Mouse (Mus musculus): ENCODE measurements around the gene Tent4b. TPM values are rescaled to one million over a fixed set of nuclear protein-coding genes. Genes with fewer than 3 reads are reported as not detected.

The Tent4b gene
- polyA plus RNA-seq (2012): 11.6 and 16.0 TPM in 2 replicates

DNA sequence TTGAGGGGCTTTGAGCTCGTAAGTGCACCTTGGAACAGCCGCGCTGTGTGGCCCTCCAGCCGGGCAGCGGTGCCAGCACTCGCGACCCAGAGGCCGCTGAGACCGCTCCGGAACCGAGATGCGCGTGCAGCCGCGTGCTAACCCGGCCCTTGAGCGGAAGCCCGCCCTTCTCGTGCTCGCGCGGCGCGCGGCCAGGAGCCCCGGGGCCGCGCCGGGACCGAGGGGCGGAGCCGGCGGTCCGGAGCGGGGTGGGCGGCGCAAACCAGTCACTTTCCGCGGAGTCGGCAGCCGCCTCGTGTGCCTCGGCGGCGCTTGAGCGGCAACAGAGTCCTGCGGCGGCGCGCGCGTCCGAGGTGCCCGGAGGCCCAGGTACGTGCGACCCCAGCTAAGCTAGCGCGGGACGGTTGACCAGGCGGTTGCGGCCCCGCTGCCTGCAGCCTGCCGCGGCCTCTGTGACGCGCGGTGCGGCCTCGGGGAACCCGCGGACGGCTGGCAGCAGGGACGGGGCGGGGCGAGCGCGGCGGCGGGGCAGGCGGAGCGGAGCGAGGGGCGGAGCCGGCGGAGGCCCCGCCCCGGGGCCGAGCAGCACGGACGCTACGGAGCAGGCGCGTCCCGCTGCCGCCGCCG is at the start of gene Tent4b:
Gene Tent4b (plus strand): TSS at position 269 of the 627 bp plus-strand sequence.
- TF ChIP-seq GATA1 (IDR thresholded peaks at IDR 0.05; ENCODE audit: low read length): no peak

DNA sequence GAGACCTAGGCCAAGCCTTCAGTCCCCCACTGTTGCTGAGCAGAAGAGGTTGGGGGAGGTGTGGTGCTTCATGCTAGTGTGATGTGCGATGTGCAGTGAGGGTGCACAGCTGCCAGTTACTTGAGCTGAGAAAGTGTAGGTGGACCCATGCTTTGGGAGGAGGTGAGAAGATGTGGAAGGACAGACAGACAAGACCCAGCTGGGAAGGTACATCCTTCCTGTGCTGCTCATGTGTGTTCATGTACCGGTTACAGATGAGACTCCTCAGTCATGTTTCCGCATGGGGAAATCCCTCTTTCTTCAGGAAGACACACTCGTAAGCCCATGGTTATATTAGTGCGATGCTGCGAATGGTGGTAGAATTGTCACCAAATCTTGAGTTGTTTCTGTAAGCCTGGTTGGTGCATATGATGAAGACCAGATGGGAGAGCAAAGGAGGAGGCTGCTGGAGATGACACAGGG is 48.1 kb upstream of the Tent4b start:
- no peak for TF ChIP-seq GATA1 (IDR thresholded peaks at IDR 0.05; ENCODE audit: low read length)

DNA sequence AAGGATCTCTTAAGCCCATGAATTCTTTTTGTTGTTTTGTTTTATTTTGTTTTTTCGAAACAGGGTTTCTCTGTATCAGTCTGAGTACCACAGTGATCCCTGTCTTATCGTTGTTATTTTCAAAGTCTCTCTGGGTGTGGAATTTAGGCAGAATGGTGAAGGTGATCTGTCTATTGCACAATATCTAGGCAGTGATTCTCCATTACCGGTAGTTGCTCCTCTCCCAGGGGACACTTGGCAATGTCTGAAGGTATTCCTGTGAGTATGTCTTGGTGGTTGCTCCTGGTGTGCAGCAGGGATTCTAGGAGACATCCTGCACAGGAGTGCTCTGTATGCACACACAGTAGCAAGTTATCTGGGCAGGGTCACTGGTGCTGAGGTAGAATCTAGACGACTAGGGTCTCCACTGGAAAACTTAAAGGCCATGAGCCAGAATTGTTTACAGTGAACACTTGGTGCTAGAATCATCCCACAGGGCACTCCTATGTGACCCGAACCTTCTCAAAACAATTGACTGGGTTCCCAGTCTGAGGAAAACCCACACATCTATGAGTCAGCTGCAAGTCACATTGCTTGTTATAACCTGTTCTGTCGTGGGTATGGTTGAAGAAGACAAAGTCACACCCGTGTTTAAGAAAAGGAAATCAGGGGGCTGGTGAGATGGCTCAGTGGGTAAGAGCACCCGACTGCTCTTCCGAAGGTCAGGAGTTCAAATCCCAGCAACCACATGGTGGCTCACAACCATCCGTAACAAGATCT is 38.6 kb upstream of the Tent4b start:
- no peak for TF ChIP-seq GATA1 (IDR thresholded peaks at IDR 0.05; ENCODE audit: low read length)

DNA sequence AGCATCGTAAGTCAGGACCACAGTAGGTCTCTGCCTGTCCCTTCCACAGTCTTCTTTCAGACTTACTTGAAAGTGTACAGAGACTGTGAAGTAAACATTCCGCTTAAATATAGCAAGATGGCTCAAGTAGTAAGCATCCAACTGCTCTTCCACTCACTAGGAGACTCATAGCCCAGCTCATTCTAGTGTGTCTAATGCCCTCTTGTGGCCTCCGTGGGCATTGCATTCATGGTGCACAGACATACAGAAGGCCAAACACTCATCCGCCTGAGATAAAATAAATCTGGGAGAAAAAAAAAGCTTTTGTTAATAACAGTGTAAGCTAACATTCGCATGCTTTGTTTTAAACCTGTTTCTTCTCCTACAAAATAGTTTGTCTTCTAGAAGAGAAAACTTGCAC is 37.6 kb upstream of the Tent4b start:
- TF ChIP-seq GATA1 (IDR thresholded peaks at IDR 0.05; ENCODE audit: low read length): no peak

DNA sequence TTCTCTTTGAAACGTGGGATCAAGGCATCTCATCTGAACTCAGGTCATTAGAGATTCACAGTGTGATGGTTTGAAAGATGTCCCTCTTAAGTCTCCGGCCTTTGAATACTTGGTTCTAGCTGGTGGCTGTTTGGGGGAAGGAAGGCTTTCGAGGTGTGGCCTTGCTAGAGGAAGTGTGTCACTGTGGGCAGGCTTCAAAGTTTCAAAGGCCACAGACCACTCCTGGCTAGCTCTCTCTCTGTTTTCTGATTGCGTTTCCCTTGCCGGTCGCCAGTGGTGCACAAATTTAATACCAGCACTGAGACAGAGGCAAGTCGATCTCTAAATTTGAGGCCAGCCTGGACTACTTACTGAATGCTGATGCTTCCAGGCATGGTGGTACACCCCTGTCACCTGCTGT is 23.7 kb upstream of the Tent4b start:
- no peak for TF ChIP-seq GATA1 (IDR thresholded peaks at IDR 0.05; ENCODE audit: low read length)

DNA sequence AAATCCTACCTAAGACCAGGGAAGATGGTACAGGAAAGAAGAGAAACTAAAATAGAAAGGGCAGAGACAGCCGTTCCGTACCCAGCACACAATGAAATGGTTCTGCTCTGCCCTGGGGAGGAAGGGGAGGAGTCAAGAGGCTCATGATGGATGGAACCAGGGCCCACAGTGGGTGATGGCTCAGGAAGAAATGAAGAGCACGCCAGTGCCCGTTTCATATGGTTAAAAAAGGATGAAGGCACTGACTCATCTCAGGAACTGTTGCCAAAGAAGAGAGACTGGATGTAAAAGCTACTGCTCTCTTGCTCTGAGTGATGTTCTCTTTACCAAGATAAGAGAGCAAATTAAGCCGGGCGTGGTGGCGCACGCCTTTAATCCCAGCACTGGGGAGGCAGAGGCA is 21.7 kb upstream of the Tent4b start:
- TF ChIP-seq GATA1 (IDR thresholded peaks at IDR 0.05; ENCODE audit: low read length): no peak

DNA sequence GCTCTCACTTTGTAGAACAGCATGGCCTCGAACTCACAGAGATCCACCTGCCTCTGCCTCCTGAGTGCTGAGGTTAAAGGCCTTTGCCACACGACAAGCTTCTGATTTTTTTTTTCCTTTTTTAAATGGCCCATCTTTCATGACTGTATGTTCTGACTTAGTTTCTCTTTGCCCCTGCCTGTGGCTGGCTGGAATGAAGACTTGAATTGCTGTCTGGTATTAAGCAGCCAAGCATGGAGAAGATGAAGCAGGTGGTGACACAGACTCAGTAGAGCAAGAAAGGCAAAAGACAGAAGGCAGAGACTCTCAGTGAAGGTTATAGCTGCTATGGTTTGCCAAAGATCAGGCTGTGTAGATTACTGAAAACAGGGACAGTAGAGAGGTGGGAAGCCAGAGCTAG is 15.9 kb upstream of the Tent4b start:
- no peak for TF ChIP-seq GATA1 (IDR thresholded peaks at IDR 0.05; ENCODE audit: low read length)

DNA sequence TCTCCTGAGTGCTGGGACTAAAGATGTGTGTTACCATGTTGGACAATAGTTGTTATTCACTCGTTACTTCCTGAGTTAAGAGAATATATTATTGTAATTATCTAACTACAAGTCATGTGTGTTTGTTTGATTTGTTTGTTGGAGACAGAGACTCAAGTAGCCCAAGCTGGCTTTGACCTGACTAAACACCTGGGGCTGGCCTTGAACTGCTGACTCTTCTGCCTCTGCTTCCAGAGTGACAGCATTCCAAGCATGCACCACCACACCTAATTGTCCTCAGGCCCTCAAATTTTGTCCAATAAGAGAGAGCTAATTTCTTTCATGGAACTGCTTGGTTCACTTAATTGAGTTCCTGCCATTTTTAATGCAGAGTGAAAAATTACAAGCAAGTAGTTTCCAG is 14.1 kb upstream of the Tent4b start:
- no peak for TF ChIP-seq GATA1 (IDR thresholded peaks at IDR 0.05; ENCODE audit: low read length)

DNA sequence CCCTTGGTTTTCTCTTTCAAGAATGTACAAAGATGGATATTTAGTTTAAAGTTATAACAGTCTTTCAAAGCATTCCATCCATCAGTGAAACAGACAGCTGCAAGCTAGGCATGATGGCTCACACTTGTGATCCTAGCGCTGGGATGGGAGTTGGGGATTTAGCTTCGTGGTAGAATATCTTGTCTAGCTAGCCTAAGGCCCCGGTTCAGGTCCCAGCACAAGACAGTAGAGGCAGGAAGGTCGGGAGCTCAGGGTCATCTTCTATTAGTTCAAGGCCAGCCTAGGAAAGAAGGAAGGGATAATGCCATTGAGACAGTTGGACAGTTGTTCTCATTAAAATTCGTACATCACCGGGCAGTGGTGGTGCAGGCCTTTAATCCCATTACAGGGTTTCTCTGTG is 13.3 kb upstream of the Tent4b start:
- no peak for TF ChIP-seq GATA1 (IDR thresholded peaks at IDR 0.05; ENCODE audit: low read length)

DNA sequence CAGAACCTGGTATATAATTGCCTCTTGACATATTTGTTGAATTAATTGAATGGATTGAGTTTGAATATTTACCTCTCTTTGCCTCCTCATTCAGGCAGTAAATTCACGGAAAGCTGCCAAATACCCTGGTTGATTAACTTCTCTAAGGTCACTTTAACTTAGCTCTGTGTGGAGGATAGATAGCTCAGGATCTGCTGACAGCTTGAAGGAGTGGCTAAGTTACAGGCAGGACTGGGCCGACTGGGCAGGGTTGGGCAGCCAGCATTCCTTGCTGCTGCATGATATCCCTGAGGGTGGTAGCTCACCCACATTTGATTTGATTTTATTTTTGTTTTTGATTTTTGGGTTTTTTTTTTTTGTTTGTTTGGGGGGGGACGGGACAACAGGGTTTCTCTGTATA is 1.7 kb upstream of the Tent4b start:
- no peak for TF ChIP-seq GATA1 (IDR thresholded peaks at IDR 0.05; ENCODE audit: low read length)

DNA sequence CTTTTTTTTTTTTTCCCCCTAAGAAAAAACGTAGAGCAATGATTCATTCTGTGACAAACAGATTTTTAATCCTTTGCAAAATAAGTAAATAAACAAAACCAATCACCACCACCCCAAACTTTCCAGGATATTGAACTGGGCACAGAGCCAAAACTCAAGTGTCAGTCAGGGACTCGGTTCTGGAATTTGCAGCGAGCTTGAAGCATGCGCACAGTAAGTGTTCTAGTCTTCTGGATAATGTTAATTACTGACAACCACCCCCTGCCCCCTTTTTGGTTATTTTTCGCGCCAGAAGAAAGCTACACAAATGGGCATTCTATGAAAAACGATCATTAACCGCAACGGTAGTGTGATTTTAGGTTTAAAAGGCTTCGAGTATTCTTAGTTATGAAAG is 465 bp upstream of the Tent4b start:
- no peak for TF ChIP-seq GATA1 (IDR thresholded peaks at IDR 0.05; ENCODE audit: low read length)

DNA sequence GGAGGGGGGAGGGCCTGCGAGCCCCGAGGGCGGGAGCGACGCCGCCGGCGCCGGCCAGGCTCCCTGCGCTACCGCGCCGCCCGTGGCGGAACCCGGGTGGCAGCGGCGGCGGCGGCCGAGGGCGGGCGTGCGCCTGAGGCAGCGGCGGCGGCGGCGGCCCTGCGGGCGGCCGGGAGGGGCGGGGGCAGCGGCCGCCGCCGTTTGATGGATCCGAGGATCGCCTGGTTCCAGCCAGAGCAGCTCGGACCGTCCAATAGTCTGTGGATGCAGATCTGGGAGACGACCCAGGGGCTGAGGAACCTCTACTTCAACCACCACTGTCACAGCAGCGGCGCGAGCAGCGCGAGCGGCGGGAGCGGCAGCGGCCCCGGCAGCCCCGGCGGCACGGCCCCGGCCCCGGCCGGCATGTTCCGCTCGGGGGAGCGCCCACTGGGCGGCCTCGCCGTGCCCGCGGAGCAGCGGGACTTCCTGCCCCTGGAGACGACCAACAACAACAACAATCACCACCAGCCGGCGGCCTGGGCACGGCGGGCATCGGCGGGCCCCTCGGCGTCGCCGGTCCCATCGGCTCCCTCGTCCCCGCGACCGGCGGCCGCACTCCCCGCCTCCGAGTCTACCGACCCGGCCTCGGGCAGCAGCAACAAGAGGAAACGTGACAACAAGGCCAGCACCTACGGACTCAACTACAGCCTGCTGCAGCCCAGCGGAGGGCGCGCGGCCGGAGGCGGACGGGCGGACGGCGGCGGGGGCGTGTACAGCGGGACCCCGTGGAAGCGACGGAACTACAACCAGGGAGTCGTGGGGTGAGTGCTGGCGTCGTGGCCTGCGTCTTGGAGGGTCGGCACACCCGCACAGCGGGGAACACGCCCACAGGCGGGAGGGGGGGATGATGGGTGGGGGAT is 938 bp downstream of the Tent4b start:
- no peak for TF ChIP-seq GATA1 (IDR thresholded peaks at IDR 0.05; ENCODE audit: low read length)

DNA sequence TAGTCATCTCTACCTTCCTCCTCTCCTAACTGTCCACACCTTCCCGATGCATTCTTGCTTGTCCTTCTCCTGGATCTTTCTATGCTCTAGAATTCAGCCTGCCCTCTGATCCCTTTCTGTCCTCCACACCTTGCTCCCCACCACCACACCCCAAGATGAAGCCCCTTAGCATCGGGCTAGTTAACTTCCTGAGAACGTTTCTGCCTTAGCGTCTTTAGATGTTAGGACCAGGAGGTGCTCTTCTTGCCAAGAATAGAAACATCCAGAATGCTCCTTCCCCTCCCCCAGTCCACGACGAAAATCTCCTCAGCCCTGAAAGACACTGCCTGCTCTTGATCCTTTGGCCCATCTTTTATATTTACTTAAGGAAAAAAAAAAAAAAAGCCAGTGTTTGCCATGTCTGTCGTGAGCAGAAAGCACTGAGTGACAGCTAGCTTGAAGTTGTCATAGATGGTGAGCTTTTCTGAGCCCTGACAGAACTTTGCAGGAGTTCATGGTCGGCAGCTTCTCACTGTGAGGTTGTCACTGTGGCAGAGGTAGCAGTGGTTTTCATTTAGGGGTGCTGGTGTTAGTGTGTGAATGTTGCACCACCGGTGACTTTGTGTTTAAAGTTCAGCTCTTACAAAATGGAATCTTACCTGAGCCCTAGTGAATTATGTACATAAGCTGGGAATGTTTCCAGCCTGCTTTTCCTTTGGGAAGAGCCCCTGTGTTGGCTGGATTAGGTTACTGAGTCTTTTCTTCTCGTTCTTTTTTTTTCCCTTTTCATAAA is 1.9 kb downstream of the Tent4b start:
- no peak for TF ChIP-seq GATA1 (IDR thresholded peaks at IDR 0.05; ENCODE audit: low read length)

DNA sequence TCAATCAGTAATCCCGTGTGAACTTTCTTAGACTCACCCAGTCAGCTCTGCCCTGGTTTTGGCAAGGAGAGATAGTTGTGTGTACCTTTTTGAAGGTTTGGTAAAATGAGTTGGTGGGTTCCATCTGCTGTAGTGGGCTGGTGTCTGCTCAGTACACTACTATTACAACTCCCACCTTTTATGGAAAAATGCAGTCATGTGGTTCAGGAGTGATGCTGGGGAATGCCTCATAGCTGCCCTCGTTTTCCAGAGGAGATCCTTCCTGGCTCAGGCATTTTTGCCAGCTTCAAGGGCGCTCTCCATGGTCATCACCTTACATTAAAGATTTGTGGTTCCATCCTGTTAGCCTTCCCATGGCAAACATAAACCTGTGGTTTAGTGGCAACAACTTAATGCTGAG is 2.6 kb downstream of the Tent4b start:
- no peak for TF ChIP-seq GATA1 (IDR thresholded peaks at IDR 0.05; ENCODE audit: low read length)

DNA sequence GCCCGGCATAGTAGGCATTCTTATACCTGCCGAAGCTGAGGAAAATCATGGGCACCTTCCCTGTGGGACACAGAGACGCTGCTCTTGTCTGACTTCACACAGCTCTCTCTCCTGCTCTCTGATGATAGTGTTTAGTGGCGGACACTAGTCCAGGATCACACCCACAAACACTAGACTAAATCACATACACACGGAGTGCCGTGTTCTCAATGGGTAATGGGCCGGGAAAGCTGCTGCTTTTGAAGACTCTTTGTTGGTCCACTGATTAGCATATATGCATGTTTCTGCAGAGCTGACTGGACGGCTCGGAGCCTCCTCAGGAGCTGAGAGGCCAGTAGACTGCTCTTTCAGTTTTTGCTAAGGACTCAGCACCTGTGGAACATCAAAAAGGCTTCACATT is 7.0 kb downstream of the Tent4b start:
- TF ChIP-seq GATA1 (IDR thresholded peaks at IDR 0.05; ENCODE audit: low read length): no peak

All from G1E-ER4 (cell line).